Mouse (Mus musculus) left cerebral cortex, adult 2 months (tissue): ENCODE data around the gene Arnt2. TPM values are rescaled to one million over a fixed set of nuclear protein-coding genes. Genes with fewer than 3 reads are reported as not detected.

Experiments
- DNase-seq, 2 experiments: peaks; one replicate each; pipeline ENCODE4 v3.0.0; 2021 to 2022; ENCODE audit warnings: low spot score in 2 of 2, mixed read lengths in 1 of 2; ENCODE audit errors: extremely low spot score in 1 of 2
- H3K27ac ChIP-seq: fragments of 200-600 bp; 2 replicates; pipeline ENCODE4 v1.8.1; 2022
- H3K4me3 ChIP-seq: fragments of 200-600 bp; 2 replicates; pipeline ENCODE4 v1.8.1; 2022
- CTCF ChIP-seq: fragments of 200-600 bp; IDR thresholded peaks from 2 replicates; pipeline ENCODE4 v1.8.1; 2022; ENCODE audit warnings: antibody characterized with exemption, mild to moderate bottlenecking, moderate library complexity
- intact Hi-C: fragments of 180-260 bp; cut with DNase I; formaldehyde crosslinking; loops from one replicate; pipeline ENCODE4 v1.15.1; 2025
- total RNA-seq, 2 experiments: library from RNA; stranded (reverse); gene quantifications; 2 replicates each; pipeline ENCODE4 v1.2.3; 2021

Arnt2 gene
- total RNA-seq, 2 experiments from 2014 or later = 253 to 266 TPM

DNA sequence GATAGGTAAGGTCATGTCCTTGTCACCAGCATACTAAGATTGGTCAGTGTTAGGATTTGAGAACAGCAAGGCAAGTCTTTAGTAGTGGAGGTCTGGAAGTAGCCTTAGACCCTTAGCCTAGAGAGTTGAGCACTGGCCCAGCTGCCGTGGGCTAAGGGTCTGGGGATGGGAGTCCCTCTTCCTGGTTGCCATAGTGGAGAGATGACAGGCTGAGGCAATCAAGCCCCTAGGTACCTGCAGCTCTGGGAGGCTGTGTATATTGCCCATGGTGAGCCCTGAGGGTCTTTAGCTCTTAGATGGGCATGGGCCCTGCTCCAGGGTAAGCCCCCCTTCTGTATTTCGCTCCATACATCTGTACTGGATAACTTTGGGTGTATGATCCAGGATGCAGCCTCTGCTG, 159.2 kb downstream of the Arnt2 start:
- intact Hi-C loops = no loop called here
- no peak overlapping the region for H3K4me3 ChIP-seq
- DNase-seq = no peak
- no peak for TF ChIP-seq CTCF
- H3K27ac ChIP-seq = no peak overlapping the region

DNA sequence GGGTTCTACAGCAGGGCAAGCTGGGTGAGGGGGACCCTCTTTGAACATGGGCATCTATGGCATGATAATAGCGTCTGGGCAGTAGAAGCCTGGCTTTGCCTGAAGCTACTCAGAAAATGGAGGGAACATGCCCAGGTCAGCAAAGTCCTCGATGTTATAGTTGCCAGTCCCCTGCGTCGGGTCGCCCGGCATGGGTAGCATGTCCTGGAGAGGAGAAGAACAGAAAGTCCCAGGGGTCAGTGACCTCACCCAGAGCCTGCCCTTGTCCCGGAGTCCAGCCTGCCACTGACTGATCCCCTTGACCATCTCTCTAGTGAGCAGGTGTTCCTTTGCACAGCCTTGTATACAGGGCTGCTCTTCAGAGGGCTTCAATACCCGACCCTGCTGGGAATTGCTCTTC, 160.0 kb downstream of the Arnt2 start:
- H3K4me3 ChIP-seq = no peak overlapping the region
- intact Hi-C loops = no loop called here
- TF ChIP-seq CTCF = no peak
- no peak for DNase-seq
- H3K27ac ChIP-seq = no peak overlapping the region

GRCm38 (mm10) chr7:84249381-84249780, 160.6 kb downstream of the Arnt2 start:
- H3K27ac ChIP-seq = no peak overlapping the region
- DNase-seq = no peak
- H3K4me3 ChIP-seq = no peak overlapping the region
- intact Hi-C loops = no loop called here
- TF ChIP-seq CTCF = no peak

DNA sequence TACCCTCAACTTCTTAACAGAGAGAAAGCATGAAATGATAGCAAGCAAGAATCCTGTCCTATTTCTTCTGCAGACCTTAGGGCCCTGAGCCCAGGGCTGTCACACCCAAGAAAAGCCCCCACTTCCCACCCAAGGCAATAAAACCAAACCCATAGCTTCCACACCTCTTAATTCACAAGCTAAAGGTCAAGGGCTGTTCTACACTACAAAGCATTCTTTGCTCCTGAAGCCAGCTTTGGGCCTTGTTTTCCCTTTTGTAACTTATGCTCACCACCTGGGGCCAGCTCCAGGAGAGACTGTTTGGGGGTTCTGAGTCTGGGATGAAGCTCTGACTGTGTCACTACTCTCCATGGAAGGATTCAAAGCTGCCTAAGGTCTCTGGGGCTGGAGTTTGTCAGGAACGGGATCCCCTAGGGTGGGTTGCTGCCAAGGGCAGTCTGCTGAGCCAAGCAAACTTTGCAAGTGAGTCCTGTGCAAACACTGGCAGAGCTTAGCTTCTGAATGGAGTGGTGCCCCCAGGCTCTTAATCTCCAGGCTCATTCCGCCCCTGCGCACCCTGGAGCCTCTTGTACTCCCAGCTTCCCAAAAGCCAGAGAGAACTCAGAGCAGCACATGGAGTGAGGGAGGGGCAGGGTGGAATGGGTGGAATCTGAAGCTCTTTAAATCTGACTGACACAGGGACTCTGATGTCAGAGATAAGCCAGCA, 161.9 kb downstream of the Arnt2 start:
- no peak for TF ChIP-seq CTCF
- no peak overlapping the region for H3K4me3 ChIP-seq
- no peak for DNase-seq
- H3K27ac ChIP-seq = no peak overlapping the region
- intact Hi-C loops = no loop called here

DNA sequence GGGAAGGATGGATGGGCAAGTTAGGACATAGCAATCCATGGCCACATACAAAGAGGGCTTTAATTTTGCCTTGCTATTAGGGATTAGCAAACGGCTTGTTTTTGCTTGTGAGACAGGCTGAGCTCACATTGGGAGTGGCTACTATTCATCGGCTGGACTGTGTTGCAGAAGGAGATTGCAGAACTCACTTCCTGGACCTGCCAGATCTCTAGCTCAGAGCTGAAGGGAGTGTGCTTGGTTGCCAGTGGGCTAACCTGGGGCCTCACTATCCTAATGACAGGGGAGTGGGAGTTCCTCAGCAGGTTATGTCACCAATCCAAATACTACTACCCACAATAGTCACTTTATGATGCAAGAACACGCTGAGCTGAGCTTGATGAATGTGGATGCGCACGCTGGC, 163.1 kb downstream of the Arnt2 start:
- intact Hi-C loops = no loop called here
- no peak overlapping the region for H3K27ac ChIP-seq
- DNase-seq = no peak
- TF ChIP-seq CTCF = no peak
- H3K4me3 ChIP-seq = no peak overlapping the region

GRCm38 (mm10) chr7:84246093-84246492, 163.9 kb downstream of the Arnt2 start:
- H3K4me3 ChIP-seq = no peak overlapping the region
- H3K27ac ChIP-seq = no peak overlapping the region
- no peak for TF ChIP-seq CTCF
- no peak for DNase-seq
- intact Hi-C loops = no loop called here

DNA sequence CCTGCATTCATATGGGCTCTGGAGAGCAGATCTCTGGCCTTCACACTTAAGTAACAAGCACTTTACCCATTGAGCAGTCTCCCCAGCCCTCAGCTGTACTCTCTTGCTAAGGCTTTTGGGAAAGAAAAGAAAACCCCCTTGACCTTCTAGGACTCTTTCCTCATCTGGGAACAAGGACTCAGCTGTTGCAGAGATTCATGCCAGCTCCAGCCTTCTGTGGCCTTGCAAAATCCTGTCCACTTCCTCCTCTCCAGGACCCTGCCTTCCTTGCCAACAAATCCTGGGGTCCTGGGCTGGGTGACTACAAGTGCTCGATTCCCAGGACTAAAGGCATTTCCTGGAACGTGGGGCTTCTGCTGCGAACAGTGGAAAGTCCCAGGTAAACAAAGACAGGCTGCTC, 169.6 kb downstream of the Arnt2 start:
- TF ChIP-seq CTCF = no peak
- no peak for DNase-seq
- H3K27ac ChIP-seq = no peak overlapping the region
- intact Hi-C loops = loop anchor here (5.0 kb wide), 1 partner anchor 88 kb away; the partner anchor contains the start of gene Abhd17c
- H3K4me3 ChIP-seq = no peak overlapping the region

GRCm38 (mm10) chr7:84237655-84238054, 172.3 kb downstream of the Arnt2 start:
- DNase-seq = no peak
- intact Hi-C loops = no loop called here
- H3K4me3 ChIP-seq = no peak overlapping the region
- no peak overlapping the region for H3K27ac ChIP-seq
- TF ChIP-seq CTCF = no peak

DNA sequence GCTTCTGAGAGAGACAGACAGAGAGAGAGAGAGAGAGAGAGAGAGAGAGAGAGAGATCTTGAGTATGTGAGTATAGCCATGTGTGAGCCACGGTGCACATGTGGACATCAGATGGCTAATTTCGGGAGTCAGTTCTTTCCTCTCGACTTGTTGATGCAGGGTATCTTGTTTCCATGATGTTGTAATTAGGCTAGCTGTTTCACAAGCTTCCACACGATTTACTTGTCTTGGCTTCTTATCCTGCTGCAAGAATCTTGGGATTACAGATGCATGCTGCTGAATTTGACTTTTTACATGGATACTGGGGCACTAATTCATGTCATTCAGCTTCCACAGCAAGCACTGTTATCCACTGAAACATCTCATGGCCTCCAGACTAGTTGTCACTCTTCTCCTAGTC, 178.6 kb downstream of the Arnt2 start:
- Histone ChIP-seq H3K4me3 (no peak overlapping the region), H3K27ac (no peak overlapping the region)
- intact Hi-C loops = no loop called here
- no peak for DNase-seq
- no peak for TF ChIP-seq CTCF

DNA sequence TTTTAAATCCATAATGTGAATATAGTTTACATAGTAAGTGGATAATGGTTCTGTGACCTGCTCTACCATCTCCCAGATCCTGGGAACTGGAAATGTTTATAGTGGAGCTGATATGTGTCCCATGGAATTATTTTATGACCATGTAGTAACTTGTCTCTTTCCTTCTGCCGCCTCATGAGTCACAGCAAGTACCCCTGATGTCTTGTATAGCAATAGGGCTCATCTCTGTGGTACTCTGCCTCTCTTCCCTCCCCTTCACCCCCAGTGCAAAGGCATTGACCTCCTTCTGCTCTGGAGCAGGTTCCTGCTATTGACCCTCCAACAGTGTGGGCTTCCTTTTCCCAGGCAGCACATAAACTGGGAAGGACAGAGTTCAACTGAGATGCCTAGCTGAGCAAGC, 182.3 kb downstream of the Arnt2 start:
- no peak for TF ChIP-seq CTCF
- Histone ChIP-seq H3K4me3 (no peak overlapping the region), H3K27ac (no peak overlapping the region)
- no peak for DNase-seq
- intact Hi-C loops = no loop called here

DNA sequence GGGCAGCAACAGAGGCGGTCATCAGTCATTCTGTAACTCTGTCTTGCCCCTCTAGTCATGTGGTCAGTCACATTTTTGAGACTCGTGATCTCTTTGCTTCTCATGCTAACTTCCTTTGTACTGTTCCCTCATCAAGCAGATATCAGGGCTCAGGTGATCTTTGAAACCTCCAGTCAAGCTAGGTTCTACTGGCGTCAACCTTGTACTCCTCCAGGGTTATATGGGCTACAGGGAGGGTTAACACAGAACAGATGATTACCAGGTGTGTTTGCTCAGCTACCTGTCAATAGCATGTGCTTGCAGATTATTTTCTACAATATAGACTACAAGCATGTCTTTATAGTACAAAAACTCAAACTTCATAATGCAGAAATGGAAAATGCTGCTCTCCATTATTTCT, 183.1 kb downstream of the Arnt2 start:
- H3K4me3 ChIP-seq = no peak overlapping the region
- TF ChIP-seq CTCF = no peak
- no peak overlapping the region for H3K27ac ChIP-seq
- intact Hi-C loops = no loop called here
- DNase-seq = no peak

DNA sequence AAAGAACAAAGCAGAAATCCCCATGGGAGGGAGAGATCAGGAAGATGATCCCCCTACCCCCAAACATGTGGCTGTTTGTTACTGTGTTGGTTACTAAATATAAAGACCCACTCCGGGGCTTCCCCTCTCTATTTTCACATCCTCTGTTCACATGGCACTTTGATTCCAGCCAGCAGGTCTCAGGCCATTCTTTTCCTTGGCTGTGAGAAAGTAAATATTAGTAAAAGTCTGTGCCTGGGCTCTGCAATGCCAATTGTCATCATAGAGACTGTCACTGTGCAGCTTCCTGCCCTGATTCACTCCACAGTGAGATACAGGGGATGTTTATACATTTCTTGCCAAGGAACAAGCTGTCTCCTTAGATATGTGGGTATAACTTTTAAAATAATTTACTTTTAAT, 197.9 kb downstream of the Arnt2 start:
- DNase-seq = no peak
- intact Hi-C loops = no loop called here
- no peak for TF ChIP-seq CTCF
- no peak overlapping the region for H3K27ac ChIP-seq
- no peak overlapping the region for H3K4me3 ChIP-seq

DNA sequence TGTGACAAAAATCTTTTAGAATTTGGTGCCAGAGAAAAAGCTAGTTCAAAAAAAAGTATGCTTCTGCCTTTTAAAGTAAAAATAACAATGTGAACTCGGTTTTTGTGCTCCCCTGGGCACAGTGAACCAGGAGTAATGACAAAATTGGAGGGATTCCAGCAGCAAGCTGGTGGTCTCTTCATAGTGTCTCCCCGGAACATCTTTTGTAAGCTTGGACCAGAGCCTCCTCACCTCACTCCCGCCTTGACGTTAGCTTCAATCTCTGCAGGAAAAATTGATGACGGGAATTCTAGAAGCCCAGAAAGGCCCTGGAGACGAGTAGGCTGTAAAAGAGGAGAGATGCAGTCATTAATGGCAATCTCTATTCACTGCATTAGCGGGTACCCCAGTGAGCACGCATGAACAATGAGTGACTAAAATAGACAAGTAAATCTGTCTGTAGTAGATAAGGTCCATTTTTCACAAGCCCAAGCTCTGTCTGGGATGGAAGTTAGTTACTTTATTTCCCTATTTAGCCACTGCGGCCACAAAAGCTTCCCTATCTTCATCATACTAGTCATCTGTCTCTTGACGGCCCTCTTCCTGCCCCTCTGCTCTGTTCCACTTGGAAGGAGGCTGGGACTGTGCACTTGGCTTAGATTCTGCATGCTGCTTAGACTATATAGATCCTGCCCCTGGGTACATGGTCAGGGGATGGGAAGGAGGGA, 199.2 kb downstream of the Arnt2 start:
- TF ChIP-seq CTCF = no peak
- no peak overlapping the region for H3K4me3 ChIP-seq
- no peak overlapping the region for H3K27ac ChIP-seq
- no peak for DNase-seq
- intact Hi-C loops = no loop called here
